Mouse (Mus musculus) small intestine, adult 2 months (tissue): ENCODE measurements around the gene Vash1.

Experiments
- CTCF ChIP-seq: fragments of 200-500 bp; IDR thresholded peaks from 2 replicates; pipeline ENCODE4 v1.5.1; 2012; ENCODE audit warnings: low read depth, mild to moderate bottlenecking, control low read depth, inconsistent platforms, low read length, moderate library complexity, mixed read lengths; ENCODE audit not compliant: insufficient replicate concordance, insufficient read length; ENCODE audit errors: extremely low read depth
- POLR2A ChIP-seq: fragments of 200-500 bp; IDR thresholded peaks from 2 replicates; pipeline ENCODE4 v1.6.1; 2012; ENCODE audit warnings: low read depth, mild to moderate bottlenecking, control low read depth, inconsistent platforms, low read length, moderate library complexity

DNA sequence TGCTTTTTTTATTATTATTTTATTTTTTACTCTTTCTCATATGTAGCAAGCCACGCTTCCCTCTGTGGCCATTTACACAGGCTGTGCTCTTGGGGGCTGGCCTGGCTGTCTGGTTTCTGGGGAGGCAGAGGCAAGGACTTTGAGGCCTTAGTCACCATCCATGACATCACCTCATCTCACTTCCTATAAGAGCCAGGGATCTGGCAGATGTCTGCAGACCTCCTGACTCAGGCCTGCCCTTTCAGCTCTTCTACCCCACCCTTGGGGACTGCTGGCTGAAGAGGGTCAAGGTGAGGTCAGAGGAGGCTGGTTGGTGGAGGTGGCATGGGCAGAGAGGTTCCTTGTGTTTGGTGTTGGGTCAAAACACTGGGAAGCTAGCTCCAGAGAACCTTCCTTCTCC, 15.9 kb downstream of the Vash1 start:
- no peak for TF ChIP-seq POLR2A
- TF ChIP-seq CTCF: no peak
